Mouse (Mus musculus) cortical plate, adult 2 months (tissue): ENCODE data around the gene Akip1. TPM values are rescaled to one million over a fixed set of nuclear protein-coding genes. Genes with fewer than 3 reads are reported as not detected.

Experiments used
- H3K27ac ChIP-seq: fragments of 200-500 bp; 2 replicates; pipeline ENCODE4 v1.5.1; 2012; ENCODE audit warnings: low read length, control low read depth, inconsistent platforms; ENCODE audit not compliant: insufficient read depth
- H3K4me1 ChIP-seq: fragments of 200-500 bp; 2 replicates; pipeline ENCODE4 v1.6.1; 2011; ENCODE audit warnings: low read length; ENCODE audit not compliant: control insufficient read depth, insufficient read depth
- H3K4me3 ChIP-seq: fragments of 200-500 bp; 2 replicates; pipeline ENCODE4 v1.5.1; 2011; ENCODE audit warnings: mild to moderate bottlenecking, low read length, control low read depth; ENCODE audit not compliant: insufficient read depth
- CTCF ChIP-seq: fragments of 200-500 bp; IDR thresholded peaks from 2 replicates; pipeline ENCODE4 v1.5.1; 2011; ENCODE audit warnings: mild to moderate bottlenecking, control low read depth, low read length; ENCODE audit not compliant: insufficient read depth; ENCODE audit errors: extremely low read depth
- POLR2A ChIP-seq: fragments of 200-500 bp; IDR thresholded peaks from 2 replicates; pipeline ENCODE4 v1.6.1; 2011; ENCODE audit warnings: mild to moderate bottlenecking, low read length, control low read depth; ENCODE audit not compliant: insufficient read depth; ENCODE audit errors: extremely low read depth
- polyA plus RNA-seq: library from polyadenylated mRNA; depleted of rRNA; stranded (reverse); fragments of >200 nt; gene quantifications from 2 replicates; pipeline ENCODE4 v1.2.3, GENCODE M21; 2012

Gene Akip1
- polyA plus RNA-seq, 1 experiment, result 7.0 TPM

DNA sequence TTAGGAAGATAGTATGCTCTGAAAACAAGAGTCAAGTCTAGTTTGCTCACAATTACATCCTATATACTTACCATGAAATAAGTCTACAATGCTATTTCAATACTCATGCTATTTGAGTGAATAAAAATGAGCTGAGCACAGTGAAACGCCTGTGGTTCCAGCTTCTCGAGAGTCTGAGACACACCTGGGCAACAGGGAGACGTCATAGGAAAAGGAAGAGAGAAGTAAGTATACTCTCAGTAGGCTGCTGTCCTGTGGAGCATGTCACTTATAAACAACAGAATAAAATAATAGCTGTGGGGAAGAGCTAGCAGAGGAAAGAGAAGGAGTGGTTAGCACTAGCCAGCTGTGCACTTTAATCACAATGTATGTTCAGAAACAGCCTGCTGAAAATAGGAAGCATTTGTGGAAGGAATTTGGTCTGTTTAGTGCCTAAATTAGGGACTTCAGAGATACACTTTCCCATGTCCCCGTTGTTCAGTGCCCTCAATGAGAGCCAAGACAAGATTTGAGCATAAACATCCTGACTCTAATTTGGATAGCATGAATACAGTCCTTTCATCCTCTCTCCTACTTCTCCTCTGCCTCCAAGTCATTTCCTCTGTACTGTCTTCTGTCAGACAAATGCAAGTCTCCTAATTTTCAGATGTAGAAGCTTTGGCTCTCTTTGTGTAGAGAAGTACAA is 28.4 kb upstream of the Akip1 start:
- Histone ChIP-seq H3K4me3 (no peak overlapping the region), H3K27ac (no peak overlapping the region), H3K4me1 (no peaks in the 10 kb centered on the region)
- TF ChIP-seq CTCF (no peak), POLR2A (no peak)

DNA sequence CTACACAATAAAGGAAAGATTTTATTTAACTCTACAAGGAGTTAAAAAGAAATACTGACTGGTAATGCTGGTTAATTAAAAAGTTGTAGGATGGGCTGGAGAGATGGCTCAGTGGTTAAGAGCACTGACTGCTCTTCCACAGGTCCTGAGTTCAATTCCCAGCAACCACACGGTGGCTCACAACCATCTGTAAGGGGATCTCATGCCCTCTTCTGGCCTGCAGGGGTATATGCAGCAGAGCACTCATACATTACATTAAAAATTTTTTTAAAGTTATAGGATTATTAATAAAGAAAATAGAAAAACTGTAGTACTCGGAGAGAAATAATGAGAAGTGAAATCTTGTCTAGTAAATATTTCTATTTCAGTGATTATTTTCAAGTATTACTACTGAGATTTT is 23.2 kb upstream of the Akip1 start:
- Histone ChIP-seq H3K4me1 (no peaks in the 10 kb centered on the region), H3K4me3 (no peak overlapping the region), H3K27ac (no peak overlapping the region)
- TF ChIP-seq POLR2A (no peak), CTCF (no peak)

DNA sequence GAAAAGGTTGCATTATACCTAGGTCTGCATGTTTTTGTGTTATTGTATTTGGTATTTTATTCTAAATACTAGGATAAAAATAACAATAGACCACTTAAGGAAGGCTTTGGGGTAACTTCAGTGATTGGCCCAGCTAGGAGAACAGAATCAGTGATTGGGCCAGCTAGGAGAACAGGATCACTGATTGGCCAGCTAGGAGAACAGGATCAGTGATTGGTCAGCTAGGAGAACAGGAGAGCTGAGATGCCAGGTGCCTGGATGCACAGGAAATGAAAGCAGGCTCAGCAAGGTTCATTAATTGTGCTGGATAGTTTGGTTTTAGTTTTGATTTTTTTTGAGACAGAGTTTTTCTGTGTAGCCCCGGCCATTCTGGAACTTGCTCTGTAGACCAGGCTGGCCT is 22.6 kb upstream of the Akip1 start:
- Histone ChIP-seq H3K4me1 (no peaks in the 10 kb centered on the region), H3K4me3 (no peak overlapping the region), H3K27ac (no peak overlapping the region)
- no peak for TF ChIP-seq CTCF
- TF ChIP-seq POLR2A, result no peak

DNA sequence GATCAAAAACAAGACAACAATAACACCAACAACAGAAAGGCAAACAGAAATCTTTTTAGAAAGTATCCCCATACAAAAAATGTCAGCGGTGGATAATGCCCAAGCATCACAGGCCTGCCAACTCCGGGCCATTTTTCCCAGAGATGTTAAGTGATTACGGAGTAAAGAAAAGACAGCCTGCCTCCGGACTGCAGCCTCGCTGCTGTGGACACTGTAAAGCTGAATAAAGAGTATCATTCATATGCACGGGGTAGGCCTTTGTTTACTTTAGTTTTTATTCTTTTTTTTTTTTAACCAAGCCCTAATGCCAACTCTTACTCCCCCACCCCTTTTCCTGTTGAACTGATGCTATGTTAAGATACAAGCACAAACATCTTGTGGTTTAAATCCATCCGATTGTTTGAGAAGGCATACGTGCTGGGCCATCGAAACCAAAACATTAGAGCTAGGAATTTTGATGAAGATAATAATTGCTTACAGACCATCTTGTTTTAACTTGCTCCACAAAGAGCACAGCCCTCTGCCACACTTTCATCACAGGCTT is 16.8 kb upstream of the Akip1 start:
- H3K4me1 ChIP-seq, result no peaks in the 10 kb centered on the region
- no peak overlapping the region for H3K4me3 ChIP-seq
- TF ChIP-seq POLR2A (no peak), CTCF (no peak)
- H3K27ac ChIP-seq, result no peak overlapping the region

DNA sequence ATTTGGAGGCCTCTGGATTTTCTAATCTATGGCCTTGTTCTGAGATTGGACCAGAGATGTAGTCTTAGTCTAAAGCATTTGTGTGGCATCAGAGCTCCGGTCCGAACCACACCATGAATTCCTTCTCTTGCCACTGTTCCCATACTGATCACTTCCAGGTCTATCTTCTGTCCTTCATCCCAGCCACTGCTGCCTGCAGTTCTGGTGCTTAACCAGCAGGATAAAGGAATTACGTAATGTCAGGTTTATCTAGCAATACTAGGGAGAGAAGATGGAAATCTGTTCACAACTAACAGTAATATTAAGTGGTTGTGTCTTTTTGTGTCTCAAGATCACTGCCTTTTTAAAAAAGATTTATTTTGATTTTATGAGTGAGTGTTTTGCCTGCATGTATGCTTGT is 13.4 kb upstream of the Akip1 start:
- peak; percentile 32; the same call in 1 of the 2 replicates for TF ChIP-seq CTCF
- TF ChIP-seq POLR2A, result no peak
- no peaks in the 10 kb centered on the region for H3K4me1 ChIP-seq
- H3K27ac ChIP-seq, result no peak overlapping the region
- no peak overlapping the region for H3K4me3 ChIP-seq

DNA sequence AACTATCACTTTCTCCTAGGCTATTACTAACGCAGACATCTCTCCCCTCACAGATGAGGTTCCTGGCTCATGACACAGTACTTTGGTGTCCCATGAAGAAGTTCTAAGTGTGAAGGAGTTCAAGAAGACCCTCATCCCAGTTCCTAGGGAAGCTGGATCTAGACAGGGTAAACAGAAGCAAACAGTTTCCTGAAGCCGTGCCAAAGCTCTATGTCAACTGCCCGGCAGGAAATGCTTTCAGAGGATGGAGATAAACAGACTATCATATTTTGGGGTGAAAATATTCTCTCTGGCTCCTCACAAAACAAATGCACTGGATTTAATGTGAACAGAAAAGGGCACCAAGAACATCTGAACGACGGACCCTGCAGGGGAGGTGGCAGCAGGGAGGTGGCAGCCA is 12.5 kb upstream of the Akip1 start:
- H3K4me1 ChIP-seq, result no peaks in the 10 kb centered on the region
- TF ChIP-seq POLR2A (no peak), CTCF (no peak)
- no peak overlapping the region for H3K4me3 ChIP-seq
- no peak overlapping the region for H3K27ac ChIP-seq

DNA sequence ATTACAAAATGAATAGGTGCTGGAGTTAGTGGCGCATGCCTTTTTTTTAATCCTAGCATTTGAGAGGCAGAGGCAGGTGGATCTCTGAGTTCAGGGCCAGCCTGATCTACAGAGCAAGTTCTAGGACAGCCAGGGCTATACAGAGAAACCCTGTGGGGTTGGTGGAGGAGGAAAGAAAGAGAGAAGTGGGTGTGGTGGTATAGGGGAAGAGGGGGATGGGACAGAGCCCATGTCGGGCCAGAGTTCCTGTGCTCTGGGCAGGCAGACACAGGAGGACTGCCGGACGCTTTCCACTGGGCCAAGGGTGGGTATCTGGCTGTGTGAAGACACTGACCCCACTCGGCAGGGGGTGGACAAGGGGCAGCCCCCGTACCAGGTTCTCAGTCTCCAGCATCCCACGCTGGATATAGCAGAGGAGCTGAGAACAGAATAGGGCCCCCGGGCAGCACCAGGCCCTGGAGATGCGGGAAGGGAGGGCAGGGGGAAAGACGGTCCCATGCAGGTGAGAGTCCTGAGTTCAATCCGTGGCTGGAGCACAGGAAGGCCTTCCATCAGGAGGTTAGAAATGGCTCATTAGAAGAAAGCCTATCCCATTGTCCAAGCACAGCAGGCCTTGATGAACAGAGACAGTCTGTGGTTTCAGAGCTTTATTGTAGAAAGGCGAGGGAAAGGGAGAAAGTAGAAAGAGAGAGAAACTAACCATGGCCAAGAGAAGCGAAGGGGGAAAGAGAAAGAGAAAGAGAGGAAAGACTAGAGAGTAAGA is 8.7 kb upstream of the Akip1 start:
- TF ChIP-seq CTCF (no peak), POLR2A (no peak)
- Histone ChIP-seq H3K27ac (no peak overlapping the region), H3K4me1 (no peaks in the 10 kb centered on the region), H3K4me3 (no peak overlapping the region)

DNA sequence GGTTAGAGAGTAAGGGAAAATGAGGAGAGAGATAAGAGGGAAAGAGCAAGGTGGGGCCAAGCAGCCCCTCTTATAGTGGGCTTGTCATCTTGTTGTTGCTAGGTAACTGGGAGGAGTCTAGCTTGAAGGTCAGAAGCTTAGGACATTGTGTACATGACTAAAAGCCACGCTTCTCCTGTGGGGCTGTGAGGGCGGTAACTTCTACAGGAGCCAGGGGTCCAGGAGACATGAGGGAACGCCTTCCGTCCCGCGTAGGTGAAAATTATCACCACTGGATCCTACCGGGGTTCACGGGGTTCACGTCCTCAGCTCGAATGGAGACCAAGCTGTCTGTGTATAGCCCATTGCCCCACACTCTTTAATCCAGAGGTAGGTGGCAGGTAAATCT is 8.2 kb upstream of the Akip1 start:
- Histone ChIP-seq H3K4me1 (no peaks in the 10 kb centered on the region), H3K27ac (no peak overlapping the region), H3K4me3 (no peak overlapping the region)
- TF ChIP-seq POLR2A, result no peak
- TF ChIP-seq CTCF, result no peak

DNA sequence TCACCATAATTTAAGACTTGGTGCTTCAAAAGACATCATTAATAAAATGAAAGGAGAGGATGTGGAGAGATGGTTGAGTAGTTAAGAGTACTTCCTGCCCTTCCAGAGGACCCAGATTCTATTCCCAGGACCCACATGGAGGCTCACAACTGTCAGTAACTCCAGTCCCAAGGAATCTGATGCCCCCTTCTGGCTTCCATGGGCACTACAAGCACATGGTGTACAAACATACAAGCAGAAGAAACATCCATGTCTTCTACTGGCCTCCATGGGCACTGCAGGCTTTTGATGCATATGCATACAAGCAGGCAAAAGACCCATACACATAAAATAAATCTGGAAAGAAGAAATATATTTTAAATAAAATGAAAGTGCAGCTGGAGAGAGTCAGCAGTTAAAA is 3.3 kb upstream of the Akip1 start:
- TF ChIP-seq POLR2A (no peak), CTCF (no peak)
- no peaks in the 10 kb centered on the region for H3K4me1 ChIP-seq
- no peak overlapping the region for H3K27ac ChIP-seq
- H3K4me3 ChIP-seq, result no peak overlapping the region

DNA sequence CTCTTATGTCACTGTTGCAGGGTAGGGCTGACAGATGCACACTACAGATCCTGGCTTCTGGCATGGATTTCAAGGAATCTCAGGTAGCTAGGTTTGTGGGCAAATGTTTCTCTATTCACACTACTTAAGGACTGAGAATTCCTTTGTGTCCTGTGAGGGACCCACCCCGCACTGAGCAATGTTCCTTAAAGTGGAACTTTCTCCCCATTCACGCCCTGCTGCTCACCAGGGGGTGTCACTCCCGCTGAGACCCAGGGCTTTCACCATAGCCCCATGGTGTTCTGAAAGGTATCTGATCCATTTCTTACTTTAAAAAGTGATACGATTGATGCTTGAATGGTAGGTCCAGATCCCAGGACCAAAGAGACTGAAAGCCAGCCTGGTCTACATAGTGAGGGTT is 769 bp upstream of the Akip1 start:
- peaks cover 3% of the 10 kb centered on the region; the same call in 1 of the 2 replicates for H3K4me1 ChIP-seq
- no peak for TF ChIP-seq CTCF
- TF ChIP-seq POLR2A, result no peak
- H3K4me3 ChIP-seq, result no peak overlapping the region; the same call in 1 of the 2 replicates
- no peak overlapping the region for H3K27ac ChIP-seq
